Mouse (Mus musculus): ENCODE results near the gene Gm21891. TPM values are rescaled to one million over a fixed set of nuclear protein-coding genes. Genes with fewer than 3 reads are reported as not detected.
"Not testable (repeated sequence)": the region's sequence is repeated elsewhere in the genome, so short reads cannot be mapped to it uniquely, and the experiment has no call there.

The Gm21891 gene
- not detected in 2 replicates for polyA plus RNA-seq (2014; fragmentation: Nextera tagmentation; extraction: Ambion mirVana)

GRCm38 (mm10) chrY:13133392-13133791 is at the start of gene Gm21891:
Gene Gm21891, minus strand, starts transcription at chrY:13133492.
- H3K36me3 ChIP-seq (replicated peaks; ENCODE audit: control insufficient read depth, insufficient read depth); ATAC-seq (ENCODE audit: low FRiP score); H3K9ac ChIP-seq; H3K27me3 ChIP-seq (ENCODE audit: control insufficient read depth, insufficient read depth, low read length); H3K27ac ChIP-seq; H3K4me2 ChIP-seq (replicated peaks); H3K9me3 ChIP-seq (ENCODE audit: control insufficient read depth, low read length); H3K4me3 ChIP-seq (replicated peaks; ENCODE audit: low read length); DNase-seq (ENCODE audit: low spot score); H3K4me1 ChIP-seq (replicated peaks; ENCODE audit: control insufficient read depth, insufficient read depth, low read length): not testable (repeated sequence)
- no CpG with 5 or more reads among the region's 3 CpGs for WGBS

GRCm38 (mm10) chrY:13161668-13162067 is 28.4 kb upstream of the Gm21891 start, which contains the start of gene Gm21425:
Gene Gm21425, plus strand, starts transcription at chrY:13161968.
- not testable (repeated sequence) for ATAC-seq (ENCODE audit: low FRiP score); H3K27me3 ChIP-seq (ENCODE audit: control insufficient read depth, insufficient read depth, low read length); H3K4me1 ChIP-seq (replicated peaks; ENCODE audit: control insufficient read depth, insufficient read depth, low read length); H3K36me3 ChIP-seq (replicated peaks; ENCODE audit: control insufficient read depth, insufficient read depth); H3K9ac ChIP-seq; H3K9me3 ChIP-seq (ENCODE audit: control insufficient read depth, low read length); H3K4me2 ChIP-seq (replicated peaks); DNase-seq (ENCODE audit: low spot score); H3K4me3 ChIP-seq (replicated peaks; ENCODE audit: low read length); H3K27ac ChIP-seq

Other genes with a start within 250 kb of the Gm21891 start
- not detected in 2 replicates for gene Gm20807, start 90.6 kb downstream of the Gm21891 start, polyA plus RNA-seq (2014; fragmentation: Nextera tagmentation; extraction: Ambion mirVana)
- not detected in 2 replicates for gene Gm21425, start 28.5 kb upstream of the Gm21891 start, polyA plus RNA-seq (2014; fragmentation: Nextera tagmentation; extraction: Ambion mirVana)
- not detected in 2 replicates for gene Gm21828, start 90.4 kb upstream of the Gm21891 start, polyA plus RNA-seq (2014; fragmentation: Nextera tagmentation; extraction: Ambion mirVana)
- not detected in 2 replicates for gene Gm21440, start 118.9 kb upstream of the Gm21891 start, polyA plus RNA-seq (2014; fragmentation: Nextera tagmentation; extraction: Ambion mirVana)
- not detected in 2 replicates for gene Gm21454, start 119.0 kb upstream of the Gm21891 start, polyA plus RNA-seq (2014; fragmentation: Nextera tagmentation; extraction: Ambion mirVana)
- not detected in 2 replicates for gene Gm21725, start 215.6 kb upstream of the Gm21891 start, polyA plus RNA-seq (2014; fragmentation: Nextera tagmentation; extraction: Ambion mirVana)

Measured in hindbrain, embryonic 14.5 days (tissue).